Mouse (Mus musculus) MEL (cell line): Measurements from ENCODE around the gene Reln. TPM values are rescaled to one million over a fixed set of nuclear protein-coding genes. Genes with fewer than 3 reads are reported as not detected.

Experiments
- DNase-seq: peaks from one replicate; pipeline ENCODE4 v3.0.0; 2011; ENCODE audit warnings: low read depth, low spot score
- H3K27ac ChIP-seq: 2 replicates; pipeline ENCODE4 v1.5.1; 2012; ENCODE audit warnings: low read depth, mild to moderate bottlenecking, control low read depth, low read length, moderate library complexity; ENCODE audit not compliant: control insufficient read depth
- H3K27me3 ChIP-seq, 2 experiments: fragments of 150-350 bp in 1 of 2; sonication (generic) in 1 of 2; 2 replicates each; pipeline ENCODE4 v1.6.1; 2012; ENCODE audit warnings: low read length in 2 of 2, mild to moderate bottlenecking in 2 of 2, improper control_type of control experiment in 1 of 2, moderate library complexity in 1 of 2; ENCODE audit not compliant: insufficient read depth in 2 of 2, control insufficient read depth in 1 of 2
- H3K36me3 ChIP-seq, 2 experiments: 2 replicates each; pipeline ENCODE4 v1.6.1; 2012 to 2014; ENCODE audit warnings: low read length in 2 of 2, improper control_type of control experiment in 1 of 2, inconsistent platforms in 1 of 2, mild to moderate bottlenecking in 1 of 2; ENCODE audit not compliant: insufficient read depth in 2 of 2, control insufficient read depth in 1 of 2
- H3K4me1 ChIP-seq, 2 experiments: fragments of 150-350 bp in 1 of 2; sonication (generic) in 1 of 2; 2 replicates each; pipeline ENCODE4 v1.6.1; 2012; ENCODE audit warnings: low read length in 2 of 2, improper control_type of control experiment in 1 of 2, mild to moderate bottlenecking in 1 of 2; ENCODE audit not compliant: insufficient read depth in 2 of 2, control insufficient read depth in 1 of 2
- H3K4me3 ChIP-seq, 2 experiments: fragments of 150-350 bp in 1 of 2; sonication (generic) in 1 of 2; 2 replicates each; pipeline ENCODE4 v1.5.1; 2012; ENCODE audit warnings: low read depth in 2 of 2, low read length in 2 of 2, mild to moderate bottlenecking in 2 of 2, moderate library complexity in 2 of 2, control low read depth in 1 of 2, improper control_type of control experiment in 1 of 2; ENCODE audit not compliant: control insufficient read depth in 1 of 2, insufficient read depth in 1 of 2
- H3K79me2 ChIP-seq: 2 replicates; pipeline ENCODE4 v1.6.1; 2012; ENCODE audit warnings: mild to moderate bottlenecking, low read length, moderate library complexity; ENCODE audit not compliant: control insufficient read depth, poor library complexity, insufficient read depth
- H3K9ac ChIP-seq: 2 replicates; pipeline ENCODE4 v1.6.1; 2012; ENCODE audit warnings: low read depth, mild to moderate bottlenecking, control low read depth, low read length, moderate library complexity; ENCODE audit not compliant: control insufficient read depth, poor library complexity, severe bottlenecking
- H3K9me3 ChIP-seq: fragments of 150-350 bp; sonication (generic); replicated peaks from 2 replicates; pipeline ENCODE4 v1.6.1; 2012; ENCODE audit warnings: mild to moderate bottlenecking, low read length, improper control_type of control experiment, moderate library complexity; ENCODE audit not compliant: insufficient read depth
- BHLHE40 ChIP-seq: IDR thresholded peaks from 2 replicates; pipeline ENCODE4 v1.6.1; 2012; ENCODE audit warnings: low read depth, mild to moderate bottlenecking, inconsistent platforms, low read length, improper control_type of control experiment, borderline replicate concordance
- CHD1 ChIP-seq: IDR thresholded peaks from 2 replicates; pipeline ENCODE4 v1.6.1; 2012; ENCODE audit warnings: low read depth, mild to moderate bottlenecking, inconsistent platforms, low read length, improper control_type of control experiment
- CHD2 ChIP-seq: IDR thresholded peaks from 2 replicates; pipeline ENCODE4 v1.6.1; 2011; ENCODE audit warnings: low read length, improper control_type of control experiment
- CTCF ChIP-seq, 3 experiments: IDR thresholded peaks in 2 of 3; conservative IDR thresholded peaks in 1 of 3; 2 replicates each; pipeline ENCODE4 v1.5.1; 2011 to 2012; ENCODE audit warnings: low read length in 3 of 3, low read depth in 2 of 3, mild to moderate bottlenecking in 2 of 3, improper control_type of control experiment in 1 of 3, inconsistent platforms in 1 of 3, mixed read lengths in 1 of 3, moderate library complexity in 1 of 3; ENCODE audit not compliant: control insufficient read depth in 1 of 3, insufficient read depth in 1 of 3, poor library complexity in 1 of 3, severe bottlenecking in 1 of 3
- E2F4 ChIP-seq: IDR thresholded peaks from 2 replicates; pipeline ENCODE4 v1.6.1; 2011; ENCODE audit warnings: low read depth, low read length, improper control_type of control experiment, borderline replicate concordance
- ETS1 ChIP-seq: IDR thresholded peaks from 2 replicates; pipeline ENCODE4 v1.6.1; 2012; ENCODE audit warnings: low read depth, mild to moderate bottlenecking, inconsistent platforms, low read length, improper control_type of control experiment, moderate library complexity
- GABPA ChIP-seq: IDR thresholded peaks from 2 replicates; pipeline ENCODE4 v1.6.1; 2012; ENCODE audit warnings: low read depth, mild to moderate bottlenecking, inconsistent platforms, low read length, improper control_type of control experiment, moderate library complexity
- HCFC1 ChIP-seq: IDR thresholded peaks from 2 replicates; pipeline ENCODE4 v1.6.1; 2012; ENCODE audit warnings: low read depth, mild to moderate bottlenecking, inconsistent platforms, low read length, improper control_type of control experiment, moderate library complexity
- JUND ChIP-seq: IDR thresholded peaks from 2 replicates; pipeline ENCODE4 v1.6.1; 2011; ENCODE audit warnings: low read depth, mild to moderate bottlenecking, improper control_type of control experiment, low read length
- KAT2A ChIP-seq: conservative IDR thresholded peaks from 2 replicates; pipeline ENCODE4 v1.6.1; 2012; ENCODE audit warnings: low read depth, low read length, improper control_type of control experiment, inconsistent platforms
- MAFK ChIP-seq: IDR thresholded peaks from 2 replicates; pipeline ENCODE4 v1.6.1; 2011; ENCODE audit warnings: low read depth, mild to moderate bottlenecking, low read length, improper control_type of control experiment, borderline replicate concordance
- MXI1 ChIP-seq: IDR thresholded peaks from 2 replicates; pipeline ENCODE4 v1.6.1; 2011; ENCODE audit warnings: mild to moderate bottlenecking, low read depth, low read length, improper control_type of control experiment
- MYC ChIP-seq: IDR thresholded peaks from 2 replicates; pipeline ENCODE4 v1.6.1; 2011; ENCODE audit warnings: low read depth, mild to moderate bottlenecking, low read length, improper control_type of control experiment, moderate library complexity
- NELFE ChIP-seq: IDR thresholded peaks from 2 replicates; pipeline ENCODE4 v1.6.1; 2011; ENCODE audit warnings: low read depth, low read length, improper control_type of control experiment
- NRF1 ChIP-seq: IDR thresholded peaks from 2 replicates; pipeline ENCODE4 v1.6.1; 2014; ENCODE audit warnings: low read depth, mild to moderate bottlenecking, inconsistent platforms, low read length, improper control_type of control experiment, moderate library complexity; ENCODE audit not compliant: poor library complexity, insufficient read depth, severe bottlenecking
- POLR2A ChIP-seq, 2 experiments: IDR thresholded peaks; 2 replicates each; pipeline ENCODE4 v1.6.1; 2011 to 2012; ENCODE audit warnings: low read length in 2 of 2, mild to moderate bottlenecking in 2 of 2, control low read depth in 1 of 2, improper control_type of control experiment in 1 of 2, low read depth in 1 of 2, moderate library complexity in 1 of 2; ENCODE audit not compliant: control insufficient read depth in 1 of 2, insufficient read depth in 1 of 2, poor library complexity in 1 of 2
- POLR2AphosphoS5 ChIP-seq: IDR thresholded peaks from 2 replicates; pipeline ENCODE4 v1.6.1; 2012; ENCODE audit warnings: low read depth, borderline replicate concordance, mild to moderate bottlenecking, inconsistent platforms, low read length, moderate library complexity, mixed read lengths
- RAD21 ChIP-seq: IDR thresholded peaks from 2 replicates; pipeline ENCODE4 v1.6.1; 2011; ENCODE audit warnings: mild to moderate bottlenecking, low read depth, low read length, improper control_type of control experiment
- SIN3A ChIP-seq: IDR thresholded peaks from 2 replicates; pipeline ENCODE4 v1.6.1; 2012; ENCODE audit warnings: low read length, improper control_type of control experiment, inconsistent platforms
- SMC3 ChIP-seq: IDR thresholded peaks from 2 replicates; pipeline ENCODE4 v1.6.1; 2011; ENCODE audit warnings: low read depth, low read length, improper control_type of control experiment
- TAL1 ChIP-seq: IDR thresholded peaks from 2 replicates; pipeline ENCODE4 v1.6.1; 2012; ENCODE audit warnings: mild to moderate bottlenecking, inconsistent platforms, low read length, moderate library complexity, mixed read lengths
- TBP ChIP-seq: IDR thresholded peaks from 2 replicates; pipeline ENCODE4 v1.8.0; 2011; ENCODE audit warnings: low read depth, low read length, improper control_type of control experiment
- TCF12 ChIP-seq: IDR thresholded peaks from 2 replicates; pipeline ENCODE4 v1.6.1; 2014; ENCODE audit warnings: low read depth, mild to moderate bottlenecking, inconsistent platforms, low read length, improper control_type of control experiment, moderate library complexity
- UBTF ChIP-seq: IDR thresholded peaks from 2 replicates; pipeline ENCODE4 v1.6.1; 2012; ENCODE audit warnings: low read depth, mild to moderate bottlenecking, inconsistent platforms, low read length, improper control_type of control experiment, moderate library complexity, borderline replicate concordance; ENCODE audit not compliant: insufficient read depth
- USF2 ChIP-seq, 2 experiments: IDR thresholded peaks; 2 replicates each; pipeline ENCODE4 v1.6.1; 2011 to 2012; ENCODE audit warnings: improper control_type of control experiment in 2 of 2, low read length in 2 of 2, borderline replicate concordance in 1 of 2, inconsistent platforms in 1 of 2, low read depth in 1 of 2, mild to moderate bottlenecking in 1 of 2; ENCODE audit not compliant: insufficient read depth in 1 of 2
- ZMIZ1 ChIP-seq: IDR thresholded peaks from 2 replicates; pipeline ENCODE4 v1.6.1; 2012; ENCODE audit warnings: low read depth, mild to moderate bottlenecking, inconsistent platforms, low read length, improper control_type of control experiment, moderate library complexity
- polyA plus RNA-seq, 2 experiments: library from polyadenylated mRNA; stranded (reverse) in 1 of 2; unstranded in 1 of 2; fragments of >175 nt in 1 of 2; fragments of >200 nt in 1 of 2; gene quantifications; 2 replicates each; pipeline versions ENCODE4 v1.2.1 to v1.2.4; 2012; ENCODE audit warnings: low replicate concordance in 2 of 2, low read depth in 1 of 2; ENCODE audit not compliant: insufficient read length in 2 of 2, insufficient read depth in 1 of 2, missing spikeins in 1 of 2
- total RNA-seq: library from RNA; depleted of rRNA; stranded (reverse); fragments of 300-350 nt; gene quantifications from 2 replicates; pipeline ENCODE4 v1.2.3, GENCODE M21; 2012

Reln gene
- total and polyA plus RNA-seq, 3 experiments: not detected

GRCm38 (mm10) chr5:21957586-21957985, 386.9 kb downstream of the Reln start:
- Histone ChIP-seq H3K27me3 (peaks cover 0 to 3% of the 10 kb centered on the region in 2 experiments; a peak in 1 of 4 replicates), H3K4me1 (no peaks in the 10 kb centered on the region), H3K27ac (no peak overlapping the region), H3K79me2 (no peaks in the 10 kb centered on the region), H3K36me3 (no peaks in the 10 kb centered on the region), H3K9ac (no peak overlapping the region), H3K4me3 (no peak overlapping the region), H3K9me3 (no peaks in the 10 kb centered on the region)
- DNase-seq: no peak
- TF ChIP-seq POLR2AphosphoS5: no peak
- no peak for TF ChIP-seq MYC
- no peak for TF ChIP-seq SMC3
- no peak for TF ChIP-seq TBP
- TF ChIP-seq MXI1: no peak
- TF ChIP-seq TAL1: no peak
- no peak for TF ChIP-seq CHD1
- no peak for TF ChIP-seq NRF1
- no peak for TF ChIP-seq MAFK
- no peak for TF ChIP-seq ETS1
- TF ChIP-seq RAD21: no peak
- no peak for TF ChIP-seq UBTF
- no peak for TF ChIP-seq KAT2A
- TF ChIP-seq BHLHE40: no peak
- no peak for TF ChIP-seq NELFE
- TF ChIP-seq ZMIZ1: no peak
- no peak for TF ChIP-seq POLR2A (IDR thresholded peaks at IDR 0.05; ENCODE audit: control insufficient read depth in 1 of 2, insufficient read depth in 1 of 2, low read depth in 1 of 2, low read length in 2 of 2, poor library complexity in 1 of 2)
- TF ChIP-seq CTCF (IDR thresholded peaks at IDR 0.05 in 2 of 3, conservative IDR thresholded peaks at IDR 0.05 in 1 of 3; ENCODE audit: control insufficient read depth in 1 of 3, insufficient read depth in 1 of 3, low read depth in 2 of 3, low read length in 3 of 3, poor library complexity in 1 of 3, severe bottlenecking in 1 of 3): no peak
- TF ChIP-seq TCF12: no peak

GRCm38 (mm10) chr5:21957061-21957460, 387.4 kb downstream of the Reln start:
- TF ChIP-seq CHD2 (no peak), USF2 (IDR thresholded peaks at IDR 0.05; ENCODE audit: borderline replicate concordance in 1 of 2, insufficient read depth in 1 of 2, low read depth in 1 of 2, low read length in 2 of 2) (no peak), E2F4 (no peak), SIN3A (no peak), NELFE (no peak), GABPA (no peak), TBP (no peak), MAFK (no peak), UBTF (no peak), KAT2A (no peak), HCFC1 (no peak), ETS1 (no peak), JUND (no peak), BHLHE40 (no peak), SMC3 (no peak), MYC (no peak), NRF1 (no peak)
- no peaks in the 10 kb centered on the region for H3K4me1 ChIP-seq
- H3K4me3 ChIP-seq: no peak overlapping the region
- peaks cover 0 to 3% of the 10 kb centered on the region in 2 experiments; a peak in 1 of 4 replicates for H3K27me3 ChIP-seq
- no peak overlapping the region for H3K27ac ChIP-seq
- DNase-seq: no peak
- H3K36me3 ChIP-seq: no peaks in the 10 kb centered on the region
- H3K9me3 ChIP-seq: no peaks in the 10 kb centered on the region
- H3K9ac ChIP-seq: no peak overlapping the region
- H3K79me2 ChIP-seq: no peaks in the 10 kb centered on the region
